Mouse (Mus musculus): ENCODE measurements around the gene 2010003K11Rik.

The 2010003K11Rik gene

DNA sequence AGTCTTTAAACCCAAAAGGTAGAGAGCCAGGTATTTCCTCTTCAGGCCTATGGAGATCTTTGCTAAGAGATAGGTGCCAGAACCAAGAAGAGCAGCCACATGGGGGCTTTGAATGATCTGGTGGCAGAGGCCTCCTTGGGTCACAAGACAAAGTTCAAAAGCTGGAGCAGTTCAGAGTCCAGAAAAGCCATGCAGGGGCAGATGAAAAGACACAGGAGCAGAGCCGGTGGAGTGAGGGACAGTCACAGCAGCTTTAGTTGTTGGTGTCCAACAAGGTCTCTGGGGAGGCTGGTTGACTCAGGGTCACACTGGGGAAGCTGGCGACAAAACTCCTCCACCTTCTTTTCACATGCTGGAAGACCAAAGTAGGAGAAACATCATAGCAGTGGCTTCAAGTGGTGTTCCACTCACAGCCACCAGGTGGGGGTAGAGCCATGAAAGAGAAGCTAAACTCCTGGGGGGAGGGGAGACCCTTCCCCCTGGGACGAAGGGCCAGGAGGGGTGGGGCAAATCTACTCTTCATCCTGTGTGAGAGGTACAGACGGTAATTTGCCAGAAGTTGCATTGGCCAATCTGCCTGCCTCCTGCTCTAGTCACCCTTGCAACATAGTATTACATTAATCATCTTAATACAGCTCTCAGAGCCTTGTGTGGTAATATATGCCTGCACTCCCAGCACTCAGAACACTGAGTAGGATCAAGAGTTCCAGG, 965 bp downstream of the 2010003K11Rik start:
- peak in 1 of 2 experiments; percentile 70 for DNase-seq (ENCODE audit: low spot score in 2 of 2)

DNA sequence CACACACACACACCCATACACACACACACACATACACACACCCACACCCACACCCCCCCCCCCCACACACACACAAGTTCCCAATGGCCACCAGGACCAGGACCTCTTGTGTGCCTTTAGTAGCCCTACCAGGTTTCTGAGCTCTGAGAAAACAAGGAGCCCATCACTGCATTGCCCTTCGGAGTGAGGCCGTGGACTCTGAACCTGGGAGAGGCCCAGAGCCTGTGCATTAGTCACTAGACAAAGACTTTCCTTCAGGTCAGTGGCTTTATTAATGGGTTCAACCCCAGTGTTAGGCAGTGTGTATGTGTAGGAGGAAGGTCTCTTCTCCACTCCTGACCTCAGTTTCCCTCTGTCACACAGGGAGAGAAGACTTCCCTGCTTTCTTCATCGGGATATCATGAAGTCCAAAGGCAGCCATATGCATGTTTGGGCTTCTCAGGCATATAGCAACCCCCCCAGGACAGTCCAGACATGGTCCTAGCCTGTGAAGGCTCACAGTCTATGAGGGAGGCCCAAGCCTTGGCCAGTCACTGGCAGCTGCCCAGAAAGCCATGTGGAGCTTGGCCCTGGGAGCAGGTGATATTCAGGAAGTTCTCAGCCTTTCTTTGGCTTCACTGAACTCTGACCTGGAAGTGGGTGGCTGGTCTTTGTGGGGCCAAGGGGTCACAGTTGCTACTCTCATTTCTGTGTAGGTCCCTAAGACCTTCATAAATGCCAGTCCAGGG, 1.7 kb downstream of the 2010003K11Rik start:
- no peak for DNase-seq (ENCODE audit: low spot score in 2 of 2)

DNA sequence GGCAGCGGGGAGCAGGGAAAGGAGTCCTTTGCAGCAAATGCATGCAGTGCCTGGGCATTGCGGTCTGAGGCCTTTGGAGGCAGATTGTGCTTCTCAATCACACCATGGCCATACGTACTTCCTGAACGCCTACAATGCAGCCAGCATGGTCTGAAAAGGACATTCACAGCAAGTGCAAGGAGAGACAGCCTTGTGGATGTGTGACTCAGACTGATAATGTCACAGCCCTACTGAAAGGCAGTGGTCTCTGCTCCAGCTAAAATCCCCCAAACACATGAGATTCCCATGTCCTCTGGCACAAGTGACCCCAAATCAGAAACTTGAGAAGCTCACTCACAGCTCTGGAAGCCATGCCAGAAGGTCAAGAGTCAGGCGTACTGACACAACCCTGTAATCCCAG, 2.6 kb downstream of the 2010003K11Rik start:
- DNase-seq (ENCODE audit: low spot score in 2 of 2) = no peak

DNA sequence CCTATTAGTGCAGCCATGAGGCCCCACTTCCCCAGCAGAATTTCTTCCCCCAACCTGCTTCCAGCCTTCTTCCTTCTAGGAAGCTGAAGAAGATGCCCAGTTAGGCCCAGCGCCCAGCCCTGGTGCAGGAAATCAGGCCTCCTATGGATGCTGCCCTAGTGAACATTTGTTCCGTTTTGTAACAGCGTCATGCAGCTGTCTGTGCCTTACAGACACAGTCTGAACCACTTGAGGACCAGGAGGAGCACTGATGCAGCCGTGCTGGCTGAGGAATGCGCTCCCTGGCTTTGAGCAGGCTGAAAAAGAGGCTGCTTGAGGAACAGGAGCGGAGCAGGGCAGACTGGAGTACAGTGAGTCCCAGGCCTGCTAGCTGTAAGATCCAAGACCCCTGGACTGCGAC, 3.7 kb downstream of the 2010003K11Rik start:
- DNase-seq (ENCODE audit: low spot score in 2 of 2) = no peak

DNA sequence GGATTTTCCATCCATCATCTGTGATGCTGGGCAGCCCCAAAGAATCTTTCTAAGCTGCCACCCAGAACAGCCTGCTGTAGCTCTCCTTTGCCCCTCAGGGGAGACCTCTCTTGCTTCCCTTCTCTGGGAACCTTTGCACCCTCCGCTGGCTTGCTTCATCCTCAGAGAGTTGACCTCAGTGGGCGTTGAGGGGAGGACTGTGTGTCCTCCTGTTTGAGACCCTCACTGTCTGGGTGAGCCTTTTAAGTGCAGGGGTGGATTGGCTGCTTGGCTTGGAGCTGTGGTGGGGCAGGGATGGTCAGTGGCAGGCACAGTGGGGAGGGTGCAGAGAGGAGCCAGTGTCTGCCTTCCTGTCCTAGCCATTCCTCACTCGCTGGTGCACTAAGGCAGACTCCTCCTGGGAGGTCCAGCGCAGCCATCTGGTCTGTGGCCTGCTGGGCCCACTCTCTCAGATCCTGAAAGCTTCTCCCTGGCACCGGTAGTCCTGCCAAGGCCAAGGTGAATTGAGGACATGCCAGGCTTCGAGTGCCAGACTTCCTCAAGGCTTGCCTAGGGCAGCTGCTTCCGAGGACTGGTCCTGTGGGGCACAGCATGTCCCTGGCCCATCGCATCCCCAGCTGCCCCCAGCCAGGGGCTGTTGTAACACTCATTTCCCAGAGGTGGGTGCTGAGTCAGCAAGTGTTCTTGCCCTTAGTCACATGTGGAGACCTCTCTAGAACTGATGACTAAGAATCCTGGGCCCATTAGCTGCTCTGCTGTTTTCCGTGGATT, 5.7 kb downstream of the 2010003K11Rik start:
- no peak for DNase-seq (ENCODE audit: low spot score in 2 of 2)

DNA sequence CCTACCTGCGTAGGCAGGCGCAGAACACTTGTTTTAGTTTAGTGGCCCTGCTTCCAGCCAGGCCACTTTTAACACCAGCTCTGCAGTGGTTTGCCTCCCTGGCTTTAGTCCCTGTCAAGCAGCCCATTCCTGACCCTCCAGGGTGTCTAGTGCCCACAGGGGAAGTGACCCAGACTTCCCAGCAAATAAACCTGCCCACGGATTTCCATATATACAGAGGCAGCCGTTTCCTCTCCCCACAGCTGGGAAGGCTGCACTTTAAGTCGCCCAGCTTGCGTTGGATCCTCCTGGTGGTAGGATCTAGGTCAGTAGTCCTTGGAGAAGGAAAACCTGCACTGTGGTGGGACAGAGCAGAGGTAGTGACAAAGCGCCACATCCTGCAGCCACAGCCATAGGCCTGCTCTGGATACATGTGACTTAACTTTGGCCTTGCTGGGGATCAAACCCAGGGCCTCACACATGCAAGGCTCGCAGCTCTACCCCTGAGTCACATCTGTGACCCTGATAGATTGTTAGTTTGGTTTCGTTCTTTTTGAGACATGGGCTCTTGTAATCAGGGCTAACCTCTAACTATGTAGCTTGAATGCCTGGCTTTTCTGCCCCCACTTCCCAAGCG, 7.2 kb downstream of the 2010003K11Rik start:
- no peak for DNase-seq (ENCODE audit: low spot score in 2 of 2)

DNA sequence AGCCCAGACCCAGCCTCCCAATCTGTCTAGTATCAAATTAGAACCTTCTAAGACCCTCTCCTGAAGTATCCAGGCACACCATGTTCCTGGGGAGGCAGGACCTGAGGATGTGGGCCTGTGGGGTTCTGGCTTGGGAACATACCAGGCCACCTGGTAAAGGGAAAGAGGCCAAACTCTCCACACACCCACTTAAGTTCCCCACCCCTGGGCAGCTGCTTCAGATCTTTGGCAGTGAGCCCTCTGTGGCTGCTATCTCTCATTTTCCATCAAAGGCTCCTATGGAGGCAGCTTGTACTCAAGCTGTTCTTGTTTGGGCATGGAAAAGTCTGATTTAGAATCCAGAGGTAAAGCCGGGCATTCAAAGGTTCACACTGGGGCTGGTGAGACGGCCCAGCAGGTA, 10.5 kb downstream of the 2010003K11Rik start:
- no peak for DNase-seq (ENCODE audit: low spot score in 2 of 2)

DNA sequence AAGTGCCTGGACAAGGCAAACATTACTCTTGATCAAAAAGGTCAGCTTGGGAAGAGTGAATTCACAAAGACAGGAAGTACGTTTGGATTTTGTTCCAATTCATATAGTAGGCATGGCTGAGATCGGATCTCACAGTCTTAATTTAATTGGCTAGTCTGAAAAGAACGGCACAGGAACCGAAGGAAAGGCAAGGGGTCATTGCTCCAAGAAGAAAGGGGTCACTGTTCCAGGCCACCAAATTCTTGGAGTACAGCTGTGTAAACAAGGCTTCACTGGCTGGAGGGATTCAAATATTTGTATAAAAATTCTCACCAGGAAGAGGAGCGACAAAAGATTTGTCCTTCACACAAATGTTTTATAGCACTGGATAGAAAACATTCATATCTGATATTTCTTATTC, 13.4 kb downstream of the 2010003K11Rik start:
- DNase-seq (ENCODE audit: low spot score in 2 of 2) = no peak

DNA sequence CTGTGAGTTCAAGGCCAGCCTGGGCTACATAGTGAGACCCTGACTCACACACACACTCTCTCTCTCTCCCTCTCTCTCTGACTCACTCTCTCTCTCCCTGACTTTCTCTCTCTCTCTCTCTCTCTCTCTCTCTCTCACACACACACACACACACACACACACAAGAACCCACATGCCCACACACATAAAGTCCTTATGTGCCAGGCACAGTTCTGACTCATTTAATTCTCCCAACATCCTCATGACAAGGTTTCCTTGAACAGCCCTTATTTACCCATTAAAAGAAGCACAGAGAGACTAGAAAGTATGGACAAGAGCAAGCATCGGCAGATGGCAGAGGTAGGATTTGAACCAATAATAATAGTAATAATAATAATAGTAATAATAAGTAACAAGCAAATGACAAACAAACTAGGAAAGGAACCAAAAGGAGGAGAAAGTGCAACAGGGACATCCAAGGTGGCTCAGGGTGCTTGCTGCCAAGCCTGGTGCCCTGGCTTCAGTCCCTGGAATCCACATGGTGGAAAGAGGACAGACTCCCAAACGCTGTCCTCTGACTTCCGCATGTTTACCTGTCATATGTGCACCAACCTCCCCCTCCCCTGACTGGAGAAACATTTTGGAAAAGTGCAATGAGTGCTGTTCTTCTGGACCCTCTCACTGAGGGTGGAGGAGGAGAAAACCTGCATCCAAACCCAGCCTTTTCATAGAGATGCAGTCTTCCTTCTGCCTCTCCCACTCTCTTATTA, 16.1 kb downstream of the 2010003K11Rik start:
- no peak for DNase-seq (ENCODE audit: low spot score in 2 of 2)

DNA sequence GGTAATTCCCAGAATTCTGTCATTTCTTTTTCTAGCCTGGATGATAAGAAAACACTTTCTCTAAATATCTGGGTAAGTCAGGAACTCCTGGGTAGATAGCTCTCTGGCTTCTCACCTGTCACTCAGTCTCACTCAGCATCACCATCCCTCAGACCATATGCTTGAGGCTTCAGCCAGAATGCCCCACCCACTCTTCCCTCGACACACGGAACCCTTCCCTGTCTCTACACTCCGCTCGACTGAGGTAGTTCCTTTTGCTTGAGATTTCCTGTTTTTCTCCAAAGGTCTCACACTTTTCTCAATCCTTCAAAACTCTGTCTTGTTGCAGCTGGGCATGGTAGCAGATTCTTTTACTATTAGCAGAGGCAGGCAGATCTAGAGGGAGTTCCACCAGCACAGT, 17.1 kb downstream of the 2010003K11Rik start:
- DNase-seq (ENCODE audit: low spot score in 2 of 2) = peak in 1 of 2 experiments; percentile 60

DNA sequence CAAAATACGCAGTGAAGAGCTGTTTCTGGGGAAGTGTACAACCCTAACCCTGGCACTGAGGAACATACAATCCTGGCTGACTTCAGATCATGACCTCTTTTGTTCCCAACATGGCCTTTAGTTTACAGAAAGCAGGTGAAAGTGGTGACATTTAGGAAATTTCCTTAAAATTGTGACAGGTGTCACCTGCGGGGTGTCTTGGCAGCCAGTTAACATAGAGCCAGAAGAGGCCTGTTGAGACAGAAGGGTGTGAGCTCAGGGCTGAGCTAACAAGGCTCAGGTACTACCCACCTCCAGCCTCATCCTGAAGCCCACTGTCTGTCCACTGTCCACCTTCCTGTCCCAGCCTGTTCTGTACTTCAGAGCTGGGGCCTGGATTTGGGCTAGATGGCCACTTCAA, 18.3 kb downstream of the 2010003K11Rik start:
- DNase-seq (ENCODE audit: low spot score in 2 of 2) = no peak

DNA sequence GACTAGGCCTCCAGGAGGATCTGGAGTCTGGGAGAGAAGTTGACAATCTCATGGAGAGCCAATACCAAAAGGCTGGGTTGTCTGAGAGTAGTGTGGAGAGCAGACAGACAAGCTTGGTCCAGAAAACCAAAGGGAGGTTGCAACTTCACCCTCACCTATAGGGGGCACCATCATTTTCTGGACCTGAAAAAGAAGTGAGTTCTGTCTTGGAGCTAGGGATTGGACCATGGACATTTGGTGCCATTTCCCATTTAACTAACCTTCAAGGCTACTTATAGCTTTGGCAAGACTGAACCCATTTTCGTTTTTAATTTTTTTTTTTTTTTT, 20.2 kb downstream of the 2010003K11Rik start:
- no peak for DNase-seq (ENCODE audit: low spot score in 2 of 2)

DNA sequence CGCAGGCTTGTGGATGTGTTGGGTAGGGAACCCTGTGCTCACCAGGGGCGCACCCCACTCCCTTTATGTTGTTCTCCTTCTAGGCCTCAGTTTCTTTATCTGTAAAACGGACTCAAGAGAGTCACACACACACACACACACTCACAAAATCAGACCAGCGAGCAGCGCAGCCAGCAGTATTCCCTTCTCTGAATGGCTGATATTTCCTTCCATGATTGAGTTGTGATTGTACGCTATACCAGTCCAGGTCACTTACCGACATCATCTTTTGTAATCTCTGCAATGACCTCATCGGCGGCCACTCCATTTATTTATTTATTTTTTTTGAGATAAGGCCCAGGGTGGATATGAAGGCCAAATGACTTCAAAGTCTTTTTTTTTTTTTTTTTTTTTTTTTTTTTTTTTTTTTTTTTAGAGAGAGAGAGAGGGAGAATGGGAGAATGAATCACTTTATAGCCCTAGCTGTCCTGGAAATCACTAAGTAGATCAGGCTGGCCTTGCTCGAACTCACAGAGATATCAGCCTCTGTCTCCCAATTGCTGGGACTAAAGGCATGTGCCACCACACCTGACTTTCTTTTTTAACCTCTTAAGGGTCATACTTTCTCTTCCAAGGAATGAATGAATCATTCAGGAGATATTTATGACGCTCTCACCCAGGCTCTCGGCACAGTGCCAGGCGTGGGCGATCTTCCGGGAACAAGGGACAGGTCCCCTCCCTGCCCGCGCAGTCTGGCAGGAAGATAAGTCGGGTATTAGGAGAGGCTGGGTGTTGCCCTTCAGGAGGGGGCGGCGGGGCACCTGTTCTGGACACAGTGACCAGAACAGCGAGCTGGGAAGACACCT, 20.8 kb downstream of the 2010003K11Rik start, which contains the start of gene Syt12:
Syt12 (minus strand) TSS at position 103 of the 845 bp plus-strand sequence.
- peak; percentile 55 to 63 for DNase-seq (ENCODE audit: low spot score in 2 of 2)

DNA sequence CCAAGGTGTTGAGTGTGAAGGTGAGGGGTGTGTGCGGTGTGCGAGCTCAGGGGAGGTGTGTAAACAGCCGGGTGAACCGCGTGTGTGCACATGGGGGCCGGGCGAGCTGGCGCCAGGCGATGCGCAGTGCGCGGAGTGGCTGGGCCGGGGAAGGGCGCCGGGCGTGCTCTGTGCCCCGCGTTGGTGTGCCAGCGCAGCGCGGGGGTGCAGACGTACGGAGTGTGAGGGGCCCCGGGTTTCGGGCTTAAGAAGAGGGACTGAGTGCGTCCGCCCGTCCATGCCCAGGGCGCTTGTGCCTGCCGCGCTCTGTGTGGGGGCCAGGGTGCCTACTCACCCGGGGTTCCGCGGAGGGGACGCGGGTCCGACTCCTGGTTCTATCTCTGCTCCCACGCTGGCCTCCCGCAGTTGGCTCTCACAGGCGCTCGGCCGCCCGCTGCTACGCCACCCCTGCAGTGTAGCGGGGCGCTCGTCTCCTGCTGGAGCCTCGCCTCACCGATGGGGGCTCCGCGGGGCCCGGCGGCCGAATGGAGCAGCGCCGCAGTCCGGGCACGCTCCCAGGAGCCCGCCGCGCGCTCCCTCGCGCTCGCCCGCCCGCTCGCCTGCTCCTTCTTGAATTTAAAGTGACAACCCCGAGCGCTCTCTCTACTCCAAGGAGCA, 21.7 kb downstream of the 2010003K11Rik start:
- DNase-seq (ENCODE audit: low spot score in 2 of 2) = peak in 1 of 2 experiments; percentile 55

DNA sequence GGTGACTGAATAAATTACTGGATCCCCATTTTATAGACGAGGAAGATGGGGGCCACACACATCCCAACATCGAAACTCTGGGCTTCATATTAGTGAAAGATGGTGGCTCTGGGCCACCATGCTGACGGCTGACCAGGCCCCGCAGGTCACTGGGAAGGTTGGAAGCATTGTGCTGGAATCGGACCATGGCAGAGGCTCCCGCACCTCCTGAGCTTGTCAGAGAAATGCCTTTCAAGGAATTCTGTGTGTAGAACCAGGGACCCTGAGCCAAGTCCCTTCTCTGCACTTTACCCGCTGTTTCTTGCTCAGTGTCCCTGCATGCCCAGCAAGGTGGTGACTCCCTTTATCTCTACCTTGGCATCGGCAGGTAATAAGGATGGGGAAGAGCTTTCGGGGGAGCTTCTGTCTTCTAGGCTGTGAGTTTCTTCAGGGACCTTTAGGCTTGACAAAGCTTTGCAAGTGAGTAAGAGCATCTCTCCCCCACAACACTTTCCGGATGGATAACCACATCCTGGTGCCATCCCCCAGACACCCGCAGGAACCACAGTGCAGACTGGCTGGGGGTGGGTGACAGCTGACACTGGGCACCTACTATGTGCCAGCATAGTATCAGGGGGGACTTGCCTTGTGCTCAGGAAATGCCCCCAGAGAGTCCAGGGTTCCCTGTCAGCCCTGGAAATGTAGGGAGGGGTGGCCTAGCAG, 23.0 kb downstream of the 2010003K11Rik start:
- peak in 1 of 2 experiments; percentile 35 for DNase-seq (ENCODE audit: low spot score in 2 of 2)

DNA sequence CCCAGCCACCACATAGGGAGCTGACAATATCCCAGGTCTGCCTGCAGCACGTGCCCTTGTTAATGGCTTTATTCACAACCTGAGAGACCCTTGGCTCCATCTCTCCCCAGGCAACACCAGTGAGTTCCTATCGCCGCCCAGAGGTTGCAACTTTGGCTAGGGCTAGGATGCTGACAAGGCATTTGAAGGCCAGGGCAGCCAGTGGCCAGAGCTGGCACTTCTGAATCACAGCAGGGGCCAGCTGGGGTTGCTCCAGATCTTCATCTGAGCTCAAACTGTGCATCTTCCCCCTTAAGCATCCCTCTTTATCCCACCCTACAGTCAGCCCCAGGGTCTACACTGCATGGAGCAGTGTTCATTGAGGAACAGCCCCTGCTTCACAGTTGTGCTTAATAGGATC, 23.6 kb downstream of the 2010003K11Rik start:
- DNase-seq (ENCODE audit: low spot score in 2 of 2) = no peak

DNA sequence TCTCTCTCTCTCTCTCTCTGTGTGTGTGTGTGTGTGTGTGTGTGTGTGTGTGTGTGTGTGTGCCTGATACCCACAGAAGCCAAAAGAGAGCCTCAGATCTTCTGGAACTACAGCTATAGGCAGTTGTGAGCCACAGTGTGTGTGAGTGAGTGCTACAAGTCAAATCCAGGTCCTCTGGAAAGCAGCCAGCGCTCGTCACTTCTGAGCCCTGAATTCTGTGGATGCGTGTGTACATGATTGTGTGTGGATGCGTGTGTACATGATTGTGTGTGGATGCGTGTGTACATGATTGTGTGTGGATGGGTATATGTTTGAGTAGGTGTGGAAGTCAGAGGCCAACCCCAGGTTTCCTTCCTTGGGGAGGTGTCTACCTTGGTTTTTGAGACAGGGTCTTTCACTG, 24.8 kb downstream of the 2010003K11Rik start:
- DNase-seq (ENCODE audit: low spot score in 2 of 2) = no peak

DNA sequence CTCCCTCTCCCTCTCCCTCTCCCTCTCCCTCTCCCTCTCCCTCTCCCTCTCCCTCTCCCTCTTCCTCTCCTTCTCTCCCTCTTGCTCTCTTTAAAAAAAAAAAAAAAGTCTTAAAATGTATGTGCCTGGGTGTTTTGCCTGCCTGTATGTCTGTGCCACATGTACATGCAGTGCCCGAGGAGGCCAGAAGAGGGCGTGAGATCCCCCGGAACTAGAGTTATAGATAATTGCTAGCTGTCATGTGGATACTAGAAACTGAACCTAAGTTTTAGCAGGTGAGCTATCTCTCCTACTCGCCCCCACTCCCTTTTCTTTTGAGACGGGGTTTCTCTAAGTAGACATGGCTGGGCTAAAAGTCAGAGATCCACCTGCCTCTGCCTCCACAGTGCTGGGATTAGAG, 30.0 kb downstream of the 2010003K11Rik start:
- no peak for DNase-seq (ENCODE audit: low spot score in 2 of 2)

DNA sequence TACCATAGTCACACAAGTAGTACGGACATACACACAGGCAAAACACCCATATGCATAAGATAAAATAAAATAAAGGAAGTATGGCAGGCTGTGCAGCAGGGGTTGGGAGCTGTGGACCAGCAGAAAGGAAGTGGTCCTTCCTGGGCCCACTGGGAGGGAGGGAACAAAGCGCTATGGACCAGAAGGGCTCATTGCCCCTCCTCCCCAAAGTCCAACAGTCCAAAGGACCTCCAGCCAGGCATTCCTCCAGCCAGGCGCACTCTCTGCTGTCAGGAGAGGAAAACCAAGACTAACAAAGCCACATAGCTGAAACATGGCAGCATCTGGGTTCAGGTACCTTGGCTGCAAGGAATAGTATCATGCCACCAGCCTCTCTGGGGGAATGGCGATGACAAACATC, 33.7 kb downstream of the 2010003K11Rik start:
- DNase-seq (ENCODE audit: low spot score in 2 of 2) = no peak

All from left cerebral cortex, adult 9 months (tissue).